Mouse (Mus musculus) intestine, postnatal 0 days (tissue): ENCODE results near the gene Gpc6. TPM values are rescaled to one million over a fixed set of nuclear protein-coding genes. Genes with fewer than 3 reads are reported as not detected.
A peak's percentile ranks its signal among the peaks of the same experiment; 100 is the strongest.

Source experiments
- ATAC-seq: fragments of 200-750 bp; cut with Nextera tagmentation; 2 replicates; pipeline ENCODE4 v1.8.0; 2017; ENCODE audit warnings: mild to moderate bottlenecking, moderate TSS enrichment, moderate library complexity
- H3K27ac ChIP-seq: fragments of 300-500 bp; sonication (generic); 2 replicates; pipeline ENCODE4 v1.5.1; 2014; ENCODE audit warnings: mild to moderate bottlenecking, low read depth, low read length, moderate library complexity
- H3K27me3 ChIP-seq: fragments of 300-500 bp; sonication (generic); replicated peaks from 2 replicates; pipeline ENCODE4 v1.6.1; 2014; ENCODE audit warnings: low read length, mixed read lengths; ENCODE audit not compliant: control insufficient read depth, insufficient read depth
- H3K36me3 ChIP-seq: fragments of 300-500 bp; sonication (generic); 2 replicates; pipeline ENCODE4 v1.6.1; 2014; ENCODE audit warnings: mild to moderate bottlenecking, moderate library complexity; ENCODE audit not compliant: control insufficient read depth, insufficient read depth
- H3K4me1 ChIP-seq: fragments of 300-500 bp; sonication (generic); replicated peaks from 2 replicates; pipeline ENCODE4 v1.6.1; 2014; ENCODE audit warnings: antibody characterized with exemption, low read length, mixed read lengths; ENCODE audit not compliant: control insufficient read depth, insufficient read depth
- H3K4me2 ChIP-seq: fragments of 300-500 bp; sonication (generic); replicated peaks from 2 replicates; pipeline ENCODE4 v1.6.1; 2014; ENCODE audit warnings: low read depth, mild to moderate bottlenecking, moderate library complexity
- H3K4me3 ChIP-seq: fragments of 300-500 bp; sonication (generic); 2 replicates; pipeline ENCODE4 v1.5.1; 2014; ENCODE audit warnings: low read depth, low read length
- H3K9ac ChIP-seq: fragments of 300-500 bp; sonication (generic); 2 replicates; pipeline ENCODE4 v1.6.1; 2014; ENCODE audit warnings: mild to moderate bottlenecking, low read depth, low read length
- H3K9me3 ChIP-seq: fragments of 300-500 bp; sonication (generic); 2 replicates; pipeline ENCODE4 v1.6.1; 2016; ENCODE audit warnings: mixed run types; ENCODE audit not compliant: control insufficient read depth
- CTCF ChIP-seq: sonication (generic); IDR thresholded peaks from 2 replicates; pipeline ENCODE4 v1.5.1; 2016; ENCODE audit warnings: low read depth, mild to moderate bottlenecking, control low read depth, antibody characterized with exemption, moderate library complexity
- WGBS: fragments of 180-500 bp; shearing (Covaris S2); extraction: QIAGEN DNeasy Blood & Tissue Kit; methylation state at CpG from one replicate; pipeline ENCODE4 v1.1.7; 2014; 5-methylcytosine and 5-hydroxymethylcytosine counted together
- polyA plus RNA-seq: library from polyadenylated mRNA; unstranded; fragments of >200 nt; fragmentation: Nextera tagmentation; extraction: Ambion mirVana; gene quantifications from 2 replicates; pipeline ENCODE4 v1.2.1, GENCODE M21; 2015

Gpc6 gene
- polyA plus RNA-seq, 1 experiment from 2014 or later, result 6.6 TPM

DNA sequence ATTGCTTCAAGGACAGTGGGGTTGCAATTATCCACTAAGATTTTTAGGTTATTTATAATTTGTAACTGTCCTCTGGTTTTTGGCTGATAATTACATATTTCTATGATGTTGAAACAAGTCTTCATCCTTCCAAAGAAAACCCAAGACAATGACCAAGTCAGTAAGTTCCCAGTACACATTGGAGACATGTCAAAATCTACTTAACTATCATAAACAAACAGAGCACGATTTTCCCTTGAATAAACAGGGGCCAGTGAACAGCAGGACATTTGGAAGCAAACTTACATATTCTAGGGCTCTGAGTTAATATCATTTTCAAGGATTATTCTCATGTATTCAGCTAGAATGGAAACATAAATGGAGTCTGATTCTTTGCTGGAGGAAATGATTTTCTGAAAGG, 205.2 kb downstream of the Gpc6 start:
- H3K4me2 ChIP-seq, result no peak overlapping the region
- no peaks in the 10 kb centered on the region for H3K36me3 ChIP-seq
- no peak overlapping the region for H3K27ac ChIP-seq
- WGBS, result 30% methylated on average over 1 of the region's 1 CpGs
- no peak for ATAC-seq
- no peaks in the 10 kb centered on the region for H3K4me1 ChIP-seq
- no peaks in the 10 kb centered on the region for H3K27me3 ChIP-seq
- H3K9ac ChIP-seq, result no peak overlapping the region
- TF ChIP-seq CTCF, result no peak
- H3K9me3 ChIP-seq, result no peaks in the 10 kb centered on the region
- H3K4me3 ChIP-seq, result no peak overlapping the region

GRCm38 (mm10) chr14:117131324-117131723, 206.2 kb downstream of the Gpc6 start:
- H3K4me3 ChIP-seq, result no peak overlapping the region
- H3K27ac ChIP-seq, result no peak overlapping the region
- no peaks in the 10 kb centered on the region for H3K27me3 ChIP-seq
- no peak overlapping the region for H3K4me2 ChIP-seq
- no peaks in the 10 kb centered on the region for H3K36me3 ChIP-seq
- TF ChIP-seq CTCF, result peak; percentile 50
- H3K9me3 ChIP-seq, result no peaks in the 10 kb centered on the region
- ATAC-seq, result no peak
- H3K4me1 ChIP-seq, result no peaks in the 10 kb centered on the region
- no peak overlapping the region for H3K9ac ChIP-seq
- WGBS, result 78% methylated on average over 1 of the region's 1 CpGs

- Histone ChIP-seq H3K4me1 (no peaks in the 10 kb centered on the region), H3K9me3 (no peaks in the 10 kb centered on the region), H3K4me2 (no peak overlapping the region), H3K27me3 (no peaks in the 10 kb centered on the region), H3K36me3 (no peaks in the 10 kb centered on the region), H3K9ac (no peak overlapping the region), H3K27ac (no peak overlapping the region), H3K4me3 (no peak overlapping the region)
- TF ChIP-seq CTCF, result no peak
- WGBS, result 29% methylated on average over 6 of the region's 6 CpGs
- peak; percentile 66 for ATAC-seq
Observed at GRCm38 (mm10) chr14:117141077-117141848, 216.1 kb downstream of the Gpc6 start.

DNA sequence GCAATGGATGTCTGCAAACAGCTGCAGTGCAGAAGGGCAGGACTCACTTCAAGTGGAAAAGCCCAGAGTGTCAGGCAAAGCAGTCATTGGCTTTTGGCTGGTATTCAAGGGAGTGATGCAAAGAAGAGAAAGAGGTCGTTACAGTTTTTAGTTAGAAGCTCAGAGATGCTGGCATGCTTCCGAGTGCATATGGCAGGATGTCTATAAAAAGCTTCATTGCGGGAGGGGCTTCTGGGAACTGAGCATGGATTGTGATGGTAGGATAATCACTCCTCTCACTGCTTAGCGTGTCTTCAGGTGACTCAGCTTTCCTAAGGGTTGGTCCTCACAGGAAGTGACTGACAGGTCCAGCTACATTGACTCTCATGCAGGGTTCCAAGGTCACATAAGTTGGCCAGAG, 221.0 kb downstream of the Gpc6 start:
- H3K9ac ChIP-seq, result no peak overlapping the region
- H3K4me3 ChIP-seq, result no peak overlapping the region
- no peak for TF ChIP-seq CTCF
- no peak overlapping the region for H3K27ac ChIP-seq
- H3K27me3 ChIP-seq, result no peaks in the 10 kb centered on the region
- ATAC-seq, result no peak
- no peak overlapping the region for H3K4me2 ChIP-seq
- WGBS, result 50% methylated on average over 4 of the region's 4 CpGs
- no peaks in the 10 kb centered on the region for H3K36me3 ChIP-seq
- no peaks in the 10 kb centered on the region for H3K4me1 ChIP-seq
- no peaks in the 10 kb centered on the region for H3K9me3 ChIP-seq

DNA sequence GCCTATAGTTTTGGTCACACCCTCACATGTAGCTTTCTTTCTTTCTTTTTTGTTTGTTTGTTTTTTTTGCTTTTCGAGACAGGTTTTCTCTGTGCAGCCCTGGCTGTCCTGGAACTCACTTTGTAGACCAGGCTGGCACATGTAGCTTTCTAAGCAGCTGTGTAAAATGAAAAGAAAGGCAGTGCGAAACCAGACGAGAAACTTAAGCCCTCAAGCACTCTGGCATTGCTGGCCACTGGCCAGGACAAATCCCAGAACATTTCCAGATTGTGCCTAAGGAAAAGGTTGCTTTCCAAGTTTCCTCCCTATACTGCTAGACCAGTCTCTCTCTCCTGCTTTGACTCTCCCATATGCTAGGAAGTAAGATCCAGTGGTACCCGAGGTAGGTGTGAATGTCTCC, 221.6 kb downstream of the Gpc6 start:
- Histone ChIP-seq H3K27me3 (no peaks in the 10 kb centered on the region), H3K4me3 (no peak overlapping the region), H3K4me1 (no peaks in the 10 kb centered on the region), H3K9ac (no peak overlapping the region), H3K36me3 (no peaks in the 10 kb centered on the region), H3K27ac (no peak overlapping the region), H3K4me2 (no peak overlapping the region), H3K9me3 (no peaks in the 10 kb centered on the region)
- ATAC-seq, result no peak
- no peak for TF ChIP-seq CTCF
- 64% methylated on average over 4 of the region's 4 CpGs for WGBS

DNA sequence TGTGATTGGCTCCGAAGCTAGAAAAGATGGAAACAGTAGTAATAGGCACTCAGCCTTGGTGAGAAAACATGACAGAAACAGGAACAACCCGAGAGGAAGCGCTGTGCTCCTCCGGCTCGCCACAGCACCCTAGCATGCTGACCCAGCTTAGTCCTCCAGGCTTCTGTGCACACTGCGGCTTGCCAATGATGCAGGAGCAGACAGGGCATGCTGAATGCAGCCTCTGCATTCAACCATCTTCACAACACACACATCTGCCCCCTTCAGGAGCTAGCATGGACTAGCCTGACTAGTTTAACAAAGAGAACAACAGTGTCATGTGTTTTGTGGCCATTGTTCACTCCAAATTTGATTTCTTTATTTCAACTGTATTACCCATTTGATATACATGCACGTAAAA, 226.5 kb downstream of the Gpc6 start:
- H3K27me3 ChIP-seq, result no peaks in the 10 kb centered on the region
- no peaks in the 10 kb centered on the region for H3K4me1 ChIP-seq
- no peak overlapping the region for H3K9ac ChIP-seq
- H3K4me3 ChIP-seq, result no peak overlapping the region
- no peaks in the 10 kb centered on the region for H3K9me3 ChIP-seq
- no peaks in the 10 kb centered on the region for H3K36me3 ChIP-seq
- ATAC-seq, result no peak
- 91% methylated on average over 7 of the region's 7 CpGs for WGBS
- H3K27ac ChIP-seq, result no peak overlapping the region
- no peak overlapping the region for H3K4me2 ChIP-seq
- TF ChIP-seq CTCF, result no peak
